Mouse (Mus musculus) MEL (cell line): ENCODE measurements around the gene Gclc.

Experiments
- CTCF ChIP-seq, 3 experiments: IDR thresholded peaks in 2 of 3; conservative IDR thresholded peaks in 1 of 3; 2 replicates each; pipeline ENCODE4 v1.5.1; 2011 to 2012; ENCODE audit warnings: low read length in 3 of 3, low read depth in 2 of 3, mild to moderate bottlenecking in 2 of 3, improper control_type of control experiment in 1 of 3, inconsistent platforms in 1 of 3, mixed read lengths in 1 of 3, moderate library complexity in 1 of 3; ENCODE audit not compliant: control insufficient read depth in 1 of 3, insufficient read depth in 1 of 3, poor library complexity in 1 of 3, severe bottlenecking in 1 of 3
- EP300 ChIP-seq, 2 experiments: IDR thresholded peaks; 2 replicates each; pipeline ENCODE4 v1.6.1; 2011; ENCODE audit warnings: improper control_type of control experiment in 2 of 2, low read length in 2 of 2, low read depth in 1 of 2, mild to moderate bottlenecking in 1 of 2
- JUND ChIP-seq: IDR thresholded peaks from 2 replicates; pipeline ENCODE4 v1.6.1; 2011; ENCODE audit warnings: low read depth, mild to moderate bottlenecking, improper control_type of control experiment, low read length
- MAX ChIP-seq: IDR thresholded peaks from 2 replicates; pipeline ENCODE4 v1.6.1; 2011; ENCODE audit warnings: low read length, improper control_type of control experiment
- POLR2A ChIP-seq, 2 experiments: IDR thresholded peaks; 2 replicates each; pipeline ENCODE4 v1.6.1; 2011 to 2012; ENCODE audit warnings: low read length in 2 of 2, mild to moderate bottlenecking in 2 of 2, control low read depth in 1 of 2, improper control_type of control experiment in 1 of 2, low read depth in 1 of 2, moderate library complexity in 1 of 2; ENCODE audit not compliant: control insufficient read depth in 1 of 2, insufficient read depth in 1 of 2, poor library complexity in 1 of 2
- POLR2AphosphoS2 ChIP-seq: IDR thresholded peaks from 2 replicates; pipeline ENCODE4 v1.6.1; 2011; ENCODE audit warnings: low read length, improper control_type of control experiment
- POLR2AphosphoS5 ChIP-seq: IDR thresholded peaks from 2 replicates; pipeline ENCODE4 v1.6.1; 2012; ENCODE audit warnings: low read depth, borderline replicate concordance, mild to moderate bottlenecking, inconsistent platforms, low read length, moderate library complexity, mixed read lengths
- TAL1 ChIP-seq: IDR thresholded peaks from 2 replicates; pipeline ENCODE4 v1.6.1; 2012; ENCODE audit warnings: mild to moderate bottlenecking, inconsistent platforms, low read length, moderate library complexity, mixed read lengths
- TBP ChIP-seq: IDR thresholded peaks from 2 replicates; pipeline ENCODE4 v1.8.0; 2011; ENCODE audit warnings: low read depth, low read length, improper control_type of control experiment
- TCF12 ChIP-seq: IDR thresholded peaks from 2 replicates; pipeline ENCODE4 v1.6.1; 2014; ENCODE audit warnings: low read depth, mild to moderate bottlenecking, inconsistent platforms, low read length, improper control_type of control experiment, moderate library complexity
- USF2 ChIP-seq, 2 experiments: IDR thresholded peaks; 2 replicates each; pipeline ENCODE4 v1.6.1; 2011 to 2012; ENCODE audit warnings: improper control_type of control experiment in 2 of 2, low read length in 2 of 2, borderline replicate concordance in 1 of 2, inconsistent platforms in 1 of 2, low read depth in 1 of 2, mild to moderate bottlenecking in 1 of 2; ENCODE audit not compliant: insufficient read depth in 1 of 2
- ZC3H11A ChIP-seq: IDR thresholded peaks from 2 replicates; pipeline ENCODE4 v1.6.1; 2012; ENCODE audit warnings: low read depth, mild to moderate bottlenecking, inconsistent platforms, low read length, improper control_type of control experiment
- ZKSCAN1 ChIP-seq: IDR thresholded peaks from 2 replicates; pipeline ENCODE4 v1.6.1; 2012; ENCODE audit warnings: low read depth, mild to moderate bottlenecking, inconsistent platforms, low read length, improper control_type of control experiment, moderate library complexity

DNA sequence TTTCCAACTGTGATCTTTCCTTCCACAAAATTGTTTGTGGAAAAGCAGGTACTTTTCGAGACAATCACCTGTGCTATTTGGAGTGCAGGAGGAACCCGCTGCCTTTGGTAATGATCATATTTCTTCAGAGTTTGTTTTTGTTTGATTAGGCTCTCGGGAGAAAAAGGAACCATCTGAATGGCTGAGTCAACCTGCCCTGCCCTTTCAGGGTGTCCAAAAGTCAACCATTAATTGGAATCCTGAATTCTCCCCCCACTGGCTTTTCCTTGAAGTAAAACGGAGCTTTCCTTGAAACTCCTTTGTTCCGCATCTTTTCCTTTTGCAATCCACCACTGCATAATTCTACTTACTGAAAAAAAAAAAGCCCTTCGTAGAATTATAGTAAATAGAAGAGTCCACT lies 30.1 kb upstream of the Gclc start:
- no peak for TF ChIP-seq USF2 (IDR thresholded peaks at IDR 0.05; ENCODE audit: borderline replicate concordance in 1 of 2, insufficient read depth in 1 of 2, low read depth in 1 of 2, low read length in 2 of 2)
- no peak for TF ChIP-seq MAX
- no peak for TF ChIP-seq TAL1
- TF ChIP-seq POLR2AphosphoS2: no peak
- no peak for TF ChIP-seq JUND
- TF ChIP-seq TBP: no peak
- no peak for TF ChIP-seq POLR2AphosphoS5
- no peak for TF ChIP-seq ZKSCAN1
- TF ChIP-seq POLR2A (IDR thresholded peaks at IDR 0.05; ENCODE audit: control insufficient read depth in 1 of 2, insufficient read depth in 1 of 2, low read depth in 1 of 2, low read length in 2 of 2, poor library complexity in 1 of 2): no peak
- no peak for TF ChIP-seq CTCF (IDR thresholded peaks at IDR 0.05 in 2 of 3, conservative IDR thresholded peaks at IDR 0.05 in 1 of 3; ENCODE audit: control insufficient read depth in 1 of 3, insufficient read depth in 1 of 3, low read depth in 2 of 3, low read length in 3 of 3, poor library complexity in 1 of 3, severe bottlenecking in 1 of 3)
- no peak for TF ChIP-seq ZC3H11A
- no peak for TF ChIP-seq TCF12
- TF ChIP-seq EP300 (IDR thresholded peaks at IDR 0.05; ENCODE audit: low read depth in 1 of 2, low read length in 2 of 2): no peak
